Mouse (Mus musculus) limb, embryonic 14.5 days (tissue): ENCODE measurements around the gene Gm49333. TPM values are rescaled to one million over a fixed set of nuclear protein-coding genes. Genes with fewer than 3 reads are reported as not detected.

Experiments
- ATAC-seq: fragments of 200-750 bp; cut with Nextera tagmentation; 2 replicates; pipeline ENCODE4 v1.8.0; 2017; ENCODE audit warnings: low read depth, moderate number of reproducible peaks, moderate TSS enrichment; ENCODE audit not compliant: low FRiP score
- DNase-seq: peaks from one replicate; pipeline ENCODE4 v3.0.0-alpha.2; 2015; ENCODE audit warnings: low spot score
- H3K27ac ChIP-seq: fragments of 300-500 bp; sonication (generic); replicated peaks from 2 replicates; pipeline ENCODE4 v1.5.1; 2014; ENCODE audit warnings: low read depth, mild to moderate bottlenecking, low read length, moderate library complexity, mixed read lengths
- H3K27me3 ChIP-seq: fragments of 300-500 bp; sonication (generic); 2 replicates; pipeline ENCODE4 v1.6.1; 2014; ENCODE audit warnings: low read length, mixed read lengths; ENCODE audit not compliant: control insufficient read depth, insufficient read depth
- H3K36me3 ChIP-seq: fragments of 300-500 bp; sonication (generic); 2 replicates; pipeline ENCODE4 v1.6.1; 2014; ENCODE audit warnings: mild to moderate bottlenecking, low read length, moderate library complexity, mixed read lengths; ENCODE audit not compliant: control insufficient read depth, insufficient read depth
- H3K4me1 ChIP-seq: fragments of 300-500 bp; sonication (generic); 2 replicates; pipeline ENCODE4 v1.6.1; 2014; ENCODE audit warnings: antibody characterized with exemption, low read length, mixed read lengths; ENCODE audit not compliant: control insufficient read depth, insufficient read depth
- H3K4me2 ChIP-seq: fragments of 300-500 bp; sonication (generic); replicated peaks from 2 replicates; pipeline ENCODE4 v1.6.1; 2014; ENCODE audit warnings: low read depth, mild to moderate bottlenecking, low read length, moderate library complexity; ENCODE audit not compliant: severe bottlenecking
- H3K4me3 ChIP-seq: fragments of 300-500 bp; sonication (generic); replicated peaks from 2 replicates; pipeline ENCODE4 v1.5.1; 2014; ENCODE audit warnings: low read length
- H3K9ac ChIP-seq: fragments of 300-500 bp; sonication (generic); 2 replicates; pipeline ENCODE4 v1.6.1; 2014; ENCODE audit warnings: mild to moderate bottlenecking, low read depth, low read length, moderate library complexity; ENCODE audit not compliant: severe bottlenecking
- H3K9me3 ChIP-seq: fragments of 300-500 bp; sonication (generic); 2 replicates; pipeline ENCODE4 v1.6.1; 2016; ENCODE audit warnings: low read length; ENCODE audit not compliant: control insufficient read depth
- POLR2A ChIP-seq: fragments of 200-500 bp; IDR thresholded peaks from 2 replicates; pipeline ENCODE4 v1.8.0; 2012; ENCODE audit warnings: inconsistent platforms, mild to moderate bottlenecking, moderate library complexity, borderline replicate concordance; ENCODE audit not compliant: insufficient read depth, insufficient read length; ENCODE audit errors: extremely low read depth
- WGBS: fragments of 180-500 bp; shearing (Covaris S2); extraction: QIAGEN DNeasy Blood & Tissue Kit; methylation state at CpG from one replicate; pipeline ENCODE4 v1.1.7; 2014; 5-methylcytosine and 5-hydroxymethylcytosine counted together
- polyA plus RNA-seq, 2 experiments: library from polyadenylated mRNA; depleted of rRNA in 1 of 2; stranded (reverse) in 1 of 2; unstranded in 1 of 2; fragments of >200 nt; fragmentation: Nextera tagmentation in 1 of 2; extraction: Ambion mirVana in 1 of 2; gene quantifications; 2 replicates each; pipeline versions ENCODE4 v1.2.1 to v1.2.3; 2012 to 2014

Gm49333 gene
- polyA plus RNA-seq, 2 experiments, result not detected

DNA sequence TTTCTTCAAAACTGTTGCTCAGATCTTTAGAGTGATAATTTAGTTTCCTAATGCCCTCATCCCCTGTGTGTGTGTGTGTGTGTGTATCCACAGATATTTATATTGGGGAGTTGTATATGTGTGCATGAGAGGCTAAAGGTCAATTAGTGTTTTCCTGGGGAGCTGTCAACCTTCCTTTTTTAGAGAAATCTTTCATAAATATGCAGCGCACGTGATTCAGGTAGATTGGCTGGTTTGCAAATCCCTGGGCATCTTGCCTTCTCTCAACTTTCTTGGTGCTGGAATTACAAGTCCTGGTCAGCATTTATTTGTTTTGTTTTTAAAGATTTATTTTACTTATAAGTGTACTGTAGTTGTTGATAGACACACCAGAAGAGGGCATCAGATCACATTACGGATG lies 58.9 kb downstream of the Gm49333 start:
- Histone ChIP-seq H3K9ac (no peak overlapping the region), H3K9me3 (no peaks in the 10 kb centered on the region), H3K27me3 (no peaks in the 10 kb centered on the region), H3K4me3 (no peak overlapping the region), H3K36me3 (peaks cover 12% of the 10 kb centered on the region), H3K27ac (no peak overlapping the region), H3K4me2 (no peak overlapping the region), H3K4me1 (peaks cover 14% of the 10 kb centered on the region)
- ATAC-seq (no peak), DNase-seq (no peak)
- no peak for TF ChIP-seq POLR2A
- WGBS, result 89% methylated on average over 3 of the region's 3 CpGs

DNA sequence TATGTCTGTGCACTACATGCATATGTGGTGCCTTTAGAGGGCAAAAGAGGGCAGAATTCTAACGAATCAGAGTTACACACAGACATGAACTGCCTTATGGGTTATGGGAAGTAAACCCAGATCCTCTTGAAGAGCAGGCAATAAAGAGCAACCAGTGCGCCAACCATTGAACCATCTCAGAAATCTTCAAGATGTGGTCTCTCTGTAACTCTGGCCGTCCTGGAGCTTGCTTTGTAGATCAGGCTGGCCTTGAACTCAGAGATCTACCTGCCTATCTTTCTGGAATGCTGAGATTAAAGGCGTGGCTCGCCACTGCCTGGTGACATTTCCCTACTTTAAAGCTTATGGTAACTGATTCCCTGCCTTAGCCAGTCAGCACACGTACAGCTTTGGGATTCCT lies 60.5 kb downstream of the Gm49333 start:
- Histone ChIP-seq H3K9me3 (no peaks in the 10 kb centered on the region), H3K9ac (no peak overlapping the region), H3K4me3 (peak overlapping the region; percentile 96; the same call in 1 of the 2 replicates), H3K4me1 (peaks cover 17% of the 10 kb centered on the region), H3K36me3 (peaks cover 28% of the 10 kb centered on the region), H3K27ac (no peak overlapping the region), H3K27me3 (no peaks in the 10 kb centered on the region), H3K4me2 (peak overlapping the region; percentile 83; the same call in 1 of the 2 replicates)
- no peak for TF ChIP-seq POLR2A
- 19% methylated on average over 6 of the region's 6 CpGs for WGBS
- DNase-seq, result no peak
- no peak for ATAC-seq

DNA sequence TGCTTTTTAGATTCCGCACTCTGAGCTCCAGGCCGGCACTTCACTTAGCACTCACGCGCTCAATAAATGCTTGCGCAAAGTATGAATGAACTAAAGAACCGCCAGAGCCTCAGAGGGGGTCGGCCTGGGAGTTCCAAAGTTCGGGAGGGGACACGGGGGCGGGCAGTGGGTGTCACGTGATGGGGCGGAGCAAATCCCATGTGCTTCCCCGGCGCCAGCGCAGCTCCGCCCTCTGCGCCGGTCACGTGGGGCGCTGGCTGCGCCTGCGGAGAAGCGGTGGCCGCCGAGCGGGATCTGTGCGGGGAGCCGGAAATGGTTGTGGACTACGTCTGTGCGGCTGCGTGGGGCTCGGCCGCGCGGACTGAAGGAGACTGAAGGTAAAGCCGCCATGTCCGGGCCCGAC lies 61.1 kb downstream of the Gm49333 start:
- 0 out of 2 replicates have a peak, but pooled peaks have one; percentile 25 for TF ChIP-seq POLR2A
- peak overlapping the region; percentile 95 for H3K27ac ChIP-seq
- peak overlapping the region; percentile 95 for H3K9ac ChIP-seq
- no peaks in the 10 kb centered on the region for H3K27me3 ChIP-seq
- no peaks in the 10 kb centered on the region for H3K9me3 ChIP-seq
- peaks cover 34% of the 10 kb centered on the region for H3K36me3 ChIP-seq
- H3K4me2 ChIP-seq, result peak overlapping the region; percentile 83
- peaks cover 17% of the 10 kb centered on the region for H3K4me1 ChIP-seq
- DNase-seq (peak; percentile 95), ATAC-seq (peak; percentile 97)
- H3K4me3 ChIP-seq, result peak overlapping the region; percentile 96
- under 1% methylated on average over 23 of the region's 38 CpGs for WGBS

DNA sequence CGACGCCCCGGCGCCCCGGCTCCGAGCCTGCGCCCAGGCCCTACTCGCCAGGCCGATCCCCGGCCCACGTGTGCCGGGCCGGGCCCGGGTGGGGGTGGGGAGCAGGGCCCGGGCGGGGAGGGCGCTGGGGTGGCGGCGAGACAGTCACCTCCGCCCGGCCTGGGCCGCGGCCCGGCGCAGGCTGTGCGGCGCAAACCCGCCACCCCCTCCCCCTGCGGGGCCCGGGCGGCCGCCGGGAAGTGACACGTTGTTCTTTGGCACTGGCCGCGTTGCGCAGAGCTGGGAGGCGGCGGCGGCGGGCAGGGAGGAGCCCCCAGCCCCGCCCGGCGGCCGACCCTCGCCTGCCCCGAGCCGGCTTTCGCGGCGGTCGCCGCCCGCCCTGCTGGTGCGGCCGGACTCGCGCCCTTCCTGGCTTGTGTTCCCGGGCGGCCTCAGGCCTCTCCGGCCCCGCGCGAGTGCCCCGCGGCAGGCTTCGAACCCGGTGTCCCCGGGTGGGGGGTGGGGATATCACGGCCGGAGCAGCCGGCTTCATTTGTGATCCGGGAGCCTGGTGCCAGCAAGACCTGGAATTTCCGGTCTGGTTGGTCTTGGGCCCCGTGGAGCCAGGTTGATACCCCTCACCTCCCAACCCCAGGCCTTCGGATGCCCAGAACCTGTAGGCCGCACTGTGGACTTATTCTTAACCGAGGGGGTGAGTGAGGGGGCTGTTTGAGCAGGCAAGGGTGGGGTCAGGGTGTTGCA lies 61.7 kb downstream of the Gm49333 start:
- TF ChIP-seq POLR2A, result no peak
- H3K9ac ChIP-seq, result peak overlapping the region; percentile 95
- H3K27me3 ChIP-seq, result no peaks in the 10 kb centered on the region
- WGBS, result 0% methylated on average over 25 of the region's 78 CpGs
- peak overlapping the region; percentile 95 for H3K27ac ChIP-seq
- peak overlapping the region; percentile 83 for H3K4me2 ChIP-seq
- H3K9me3 ChIP-seq, result no peaks in the 10 kb centered on the region
- peaks cover 40% of the 10 kb centered on the region for H3K36me3 ChIP-seq
- ATAC-seq (peak; percentile 75), DNase-seq (peak; percentile 23)
- H3K4me3 ChIP-seq, result peak overlapping the region; percentile 96
- H3K4me1 ChIP-seq, result peaks cover 17% of the 10 kb centered on the region

DNA sequence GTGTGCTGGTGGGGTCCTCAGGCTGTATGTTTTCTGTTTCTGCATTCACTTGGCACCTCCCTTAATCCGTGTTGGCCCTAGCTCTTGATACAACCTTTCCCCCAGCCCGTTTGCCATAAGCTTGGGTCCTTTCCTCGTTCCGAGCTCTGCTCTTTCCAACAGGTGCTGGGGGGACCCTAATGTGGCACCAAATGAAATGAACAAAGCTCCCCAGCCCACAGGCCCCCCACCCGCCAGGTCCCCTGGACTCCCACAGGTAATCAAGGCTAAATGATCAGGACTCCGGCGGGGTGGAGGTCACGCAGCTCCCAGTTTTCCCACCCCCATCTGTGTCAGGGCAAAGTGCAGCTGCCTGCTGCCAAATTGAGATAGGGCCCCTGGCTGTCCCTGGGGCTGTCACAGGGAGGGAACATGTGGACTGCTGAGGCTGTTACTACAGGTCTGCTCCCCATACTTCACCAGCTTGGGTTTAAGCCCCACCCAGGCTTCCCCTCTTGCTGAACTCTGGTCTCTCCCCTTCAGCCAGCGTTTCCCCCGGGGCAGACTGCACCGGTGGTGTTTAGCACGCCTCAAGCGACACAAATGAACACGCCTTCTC lies 62.4 kb downstream of the Gm49333 start:
- no peak for ATAC-seq

More for the DNA sequence above, 62.4 kb downstream of the Gm49333 start:
- Histone ChIP-seq H3K4me1 (peaks cover 17% of the 10 kb centered on the region), H3K36me3 (peaks cover 47% of the 10 kb centered on the region), H3K27ac (peak overlapping the region; percentile 95), H3K9ac (peak overlapping the region; percentile 95), H3K4me3 (peak overlapping the region; percentile 96), H3K27me3 (no peaks in the 10 kb centered on the region), H3K9me3 (no peaks in the 10 kb centered on the region), H3K4me2 (peak overlapping the region; percentile 83)
- DNase-seq, result no peak
- WGBS, result 4% methylated on average over 14 of the region's 14 CpGs
- no peak for TF ChIP-seq POLR2A
